Mouse (Mus musculus): ENCODE measurements at regions not wholly inside any gene's neighbourhood (a gene's known extent, or its start where the extent isn't known, plus 50 kb on each side); places are given as distances from the start of the nearest gene placed in this dataset.
"Not testable (repeated sequence)": the region's sequence is repeated elsewhere in the genome, so short reads cannot be mapped to it uniquely, and the experiment has no call there.

DNA sequence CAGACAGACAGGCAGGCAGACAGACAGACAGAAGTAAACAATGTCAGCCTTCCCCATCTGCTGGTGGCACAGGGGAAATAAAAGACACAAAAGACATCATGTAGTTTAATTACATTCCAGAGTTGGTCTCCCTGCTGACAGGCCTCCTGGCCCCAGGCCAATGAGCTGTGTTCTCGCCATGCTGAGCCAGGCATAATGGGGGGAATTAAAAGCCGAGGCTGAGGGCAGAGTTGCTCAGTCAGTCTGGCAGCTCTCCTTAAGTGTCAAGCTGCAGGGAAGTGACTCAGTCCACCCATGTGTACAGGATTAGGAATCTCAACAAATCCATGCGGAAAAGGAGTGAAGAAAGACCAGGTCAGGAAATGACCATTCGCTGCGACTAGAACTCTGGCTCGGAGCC lies 214.5 kb upstream of the Castor2 start:
- no peaks in the 10 kb centered on the region for H3K9me3 ChIP-seq (ENCODE audit: low read length)
- TF ChIP-seq CTCF (IDR thresholded peaks at IDR 0.05; ENCODE audit: low read depth): peak; percentile 29
- 11% methylated on average over 6 of the region's 6 CpGs for WGBS
- no peaks in the 10 kb centered on the region for H3K27me3 ChIP-seq (ENCODE audit: insufficient read depth, low read length)
- H3K4me1 ChIP-seq (ENCODE audit: insufficient read depth, low read length): peaks cover 7% of the 10 kb centered on the region
- H3K9ac ChIP-seq (replicated peaks; ENCODE audit: low read length): no peak overlapping the region
- H3K27ac ChIP-seq: peak overlapping the region; percentile 32; the same call in 1 of the 2 replicates
- ATAC-seq: peak; percentile 92
- H3K36me3 ChIP-seq (ENCODE audit: insufficient read depth, low read length): no peaks in the 10 kb centered on the region
- no peak overlapping the region for H3K4me3 ChIP-seq (ENCODE audit: low read length)
- no peak overlapping the region for H3K4me2 ChIP-seq (ENCODE audit: low read depth, low read length)
- DNase-seq (ENCODE audit: low spot score): peak; percentile 94

DNA sequence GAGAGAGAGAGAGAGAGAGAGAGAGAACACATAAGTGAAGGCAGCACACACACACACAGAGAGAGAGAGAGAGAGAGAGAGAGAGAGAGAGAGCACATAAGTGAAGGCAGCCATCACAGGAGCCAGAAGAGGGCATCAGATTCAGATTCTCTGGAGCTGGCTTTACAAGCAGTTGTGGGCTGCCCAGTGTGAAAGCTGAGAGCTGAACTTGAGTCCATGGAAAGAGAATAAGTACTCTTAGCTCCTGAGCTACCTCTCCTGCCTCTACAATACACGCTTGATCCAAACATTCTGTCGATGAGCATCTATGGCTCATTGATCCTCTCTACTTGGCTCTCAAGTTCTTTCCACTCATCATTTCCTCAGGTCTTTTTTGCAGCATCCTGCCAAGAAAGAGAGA lies 214.9 kb upstream of the Castor2 start:
- H3K27ac ChIP-seq: peak overlapping the region; percentile 32; the same call in 1 of the 2 replicates
- 17% methylated on average over 2 of the region's 2 CpGs for WGBS
- H3K4me1 ChIP-seq (ENCODE audit: insufficient read depth, low read length): peaks cover 7% of the 10 kb centered on the region
- H3K4me2 ChIP-seq (ENCODE audit: low read depth, low read length): no peak overlapping the region
- TF ChIP-seq CTCF (IDR thresholded peaks at IDR 0.05; ENCODE audit: low read depth): no peak
- H3K36me3 ChIP-seq (ENCODE audit: insufficient read depth, low read length): no peaks in the 10 kb centered on the region
- no peak overlapping the region for H3K9ac ChIP-seq (replicated peaks; ENCODE audit: low read length)
- H3K27me3 ChIP-seq (ENCODE audit: insufficient read depth, low read length): no peaks in the 10 kb centered on the region
- ATAC-seq: peak; percentile 53; the same call in 1 of the 2 replicates
- no peak overlapping the region for H3K4me3 ChIP-seq (ENCODE audit: low read length)
- peak; percentile 58 for DNase-seq (ENCODE audit: low spot score)
- no peaks in the 10 kb centered on the region for H3K9me3 ChIP-seq (ENCODE audit: low read length)

DNA sequence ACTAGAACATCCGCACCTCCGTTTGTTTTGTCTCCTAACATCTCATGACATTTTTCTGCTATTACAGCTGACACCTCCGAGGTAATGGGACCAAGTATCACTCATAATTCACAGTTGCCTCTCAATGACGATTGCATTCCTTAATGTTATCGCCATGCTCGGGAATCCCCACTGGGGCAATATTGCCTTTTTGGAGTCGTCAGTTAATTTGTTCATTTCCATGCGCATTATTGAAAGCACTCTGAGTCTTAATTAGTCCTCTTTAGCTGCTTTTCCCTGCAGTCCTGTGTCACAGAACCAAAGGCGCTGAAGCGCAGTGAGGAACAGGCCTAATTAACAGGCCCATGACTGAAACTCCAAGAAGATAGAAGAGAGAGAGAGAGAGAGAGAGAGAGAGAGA lies 255.0 kb upstream of the Castor2 start:
- Histone ChIP-seq H3K9me3 (ENCODE audit: low read length) (no peaks in the 10 kb centered on the region), H3K4me3 (ENCODE audit: low read length) (no peak overlapping the region), H3K4me1 (ENCODE audit: insufficient read depth, low read length) (no peaks in the 10 kb centered on the region), H3K27me3 (ENCODE audit: insufficient read depth, low read length) (no peaks in the 10 kb centered on the region), H3K27ac (no peak overlapping the region), H3K36me3 (ENCODE audit: insufficient read depth, low read length) (no peaks in the 10 kb centered on the region), H3K4me2 (ENCODE audit: low read depth, low read length) (no peak overlapping the region), H3K9ac (replicated peaks; ENCODE audit: low read length) (no peak overlapping the region)
- TF ChIP-seq CTCF (IDR thresholded peaks at IDR 0.05; ENCODE audit: low read depth): no peak
- 40% methylated on average over 10 of the region's 10 CpGs for WGBS
- peak; percentile 73 for DNase-seq (ENCODE audit: low spot score)
- ATAC-seq: 0 out of 2 replicates have a peak, but pooled peaks have one; percentile 40

DNA sequence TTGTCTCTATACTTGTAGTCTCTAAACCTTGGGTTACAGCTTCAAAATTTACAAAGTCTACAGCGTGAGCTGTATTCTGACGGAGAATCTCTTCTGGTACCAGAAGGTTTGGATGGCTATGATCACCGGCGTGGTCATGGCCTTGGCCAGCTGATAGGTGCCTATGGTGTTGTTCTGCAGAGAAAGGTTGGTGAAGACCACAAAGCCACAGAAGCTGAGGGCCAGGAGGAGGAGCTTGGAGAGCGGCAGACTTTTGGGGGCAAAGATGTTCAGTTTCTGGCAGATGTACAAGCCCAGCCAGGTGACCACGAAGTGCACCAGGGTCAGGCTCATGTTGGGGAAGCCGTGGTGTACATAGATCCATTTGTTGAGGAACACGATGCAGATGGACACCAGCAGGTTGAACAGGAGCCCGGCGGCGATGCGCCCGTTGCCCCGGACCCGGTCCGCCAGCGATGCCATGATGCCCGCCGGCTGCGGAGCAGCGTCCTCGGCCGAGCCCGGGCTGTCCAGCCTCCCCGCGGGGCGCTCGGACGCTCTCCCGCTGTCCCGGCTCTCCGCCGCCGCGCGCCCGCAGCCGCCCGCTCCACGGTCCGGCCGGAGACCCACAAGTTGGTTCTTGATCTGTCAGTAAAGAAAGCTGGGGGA lies 257.3 kb upstream of the Castor2 start:
- WGBS: 63% methylated on average over 12 of the region's 42 CpGs
- not testable (repeated sequence) for H3K4me1 ChIP-seq (ENCODE audit: insufficient read depth, low read length); H3K36me3 ChIP-seq (ENCODE audit: insufficient read depth, low read length); H3K9me3 ChIP-seq (ENCODE audit: low read length); H3K27ac ChIP-seq; H3K27me3 ChIP-seq (ENCODE audit: insufficient read depth, low read length); H3K4me3 ChIP-seq (ENCODE audit: low read length); DNase-seq (ENCODE audit: low spot score); H3K9ac ChIP-seq (replicated peaks; ENCODE audit: low read length)
- H3K4me2 ChIP-seq (ENCODE audit: low read depth, low read length): peak overlapping the region; percentile 38; the same call in 1 of the 2 replicates
- ATAC-seq: peak; percentile 58

DNA sequence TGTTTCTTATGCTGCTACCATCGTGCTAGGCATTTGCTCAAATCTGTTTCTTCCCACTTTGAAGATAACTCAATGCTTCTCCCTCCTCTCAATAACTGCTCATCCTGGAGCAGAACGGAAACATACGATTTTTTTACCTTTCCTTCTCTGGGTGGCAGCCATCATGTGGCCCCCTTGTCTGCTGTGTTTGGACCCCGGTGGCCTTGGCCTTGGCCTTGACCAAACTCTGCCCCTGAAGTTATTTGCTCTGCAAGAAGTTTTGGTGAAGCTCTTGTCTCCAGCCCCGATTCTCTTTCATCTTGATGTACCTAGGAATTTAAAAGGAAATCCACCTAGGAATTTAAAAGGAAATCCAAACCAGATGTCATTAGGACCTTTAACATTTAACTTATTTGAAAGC lies 261.2 kb upstream of the Castor2 start:
- Histone ChIP-seq H3K27ac (no peak overlapping the region), H3K4me2 (ENCODE audit: low read depth, low read length) (no peak overlapping the region), H3K4me1 (ENCODE audit: insufficient read depth, low read length) (no peaks in the 10 kb centered on the region), H3K36me3 (ENCODE audit: insufficient read depth, low read length) (no peaks in the 10 kb centered on the region), H3K27me3 (ENCODE audit: insufficient read depth, low read length) (no peaks in the 10 kb centered on the region), H3K9me3 (ENCODE audit: low read length) (no peaks in the 10 kb centered on the region), H3K4me3 (ENCODE audit: low read length) (no peak overlapping the region), H3K9ac (replicated peaks; ENCODE audit: low read length) (no peak overlapping the region)
- WGBS: 91% methylated on average over 5 of the region's 5 CpGs
- no peak for TF ChIP-seq CTCF (IDR thresholded peaks at IDR 0.05; ENCODE audit: low read depth)
- no peak for ATAC-seq
- DNase-seq (ENCODE audit: low spot score): no peak

DNA sequence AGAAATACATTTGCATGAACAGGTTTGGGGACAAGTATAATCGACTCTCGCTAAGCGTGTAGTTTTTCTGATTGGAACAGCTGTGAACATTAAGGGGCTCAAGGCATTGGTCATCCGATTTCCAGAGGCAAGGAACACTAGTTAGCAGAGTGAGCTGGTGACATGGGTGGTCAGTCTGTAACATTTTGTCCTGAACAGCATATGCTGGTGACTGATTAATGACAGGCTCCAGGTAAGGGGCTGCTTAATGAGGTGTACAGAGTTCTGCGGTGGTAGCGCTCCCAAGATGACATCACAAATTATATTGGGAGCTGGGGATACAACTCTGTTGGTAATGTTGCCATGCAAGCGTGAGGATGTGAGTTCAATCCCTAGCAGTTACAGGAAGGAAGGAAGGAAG lies 266.3 kb upstream of the Castor2 start:
- no peaks in the 10 kb centered on the region for H3K36me3 ChIP-seq (ENCODE audit: insufficient read depth, low read length)
- ATAC-seq: no peak
- no peak overlapping the region for H3K27ac ChIP-seq
- no peak overlapping the region for H3K9ac ChIP-seq (replicated peaks; ENCODE audit: low read length)
- no peaks in the 10 kb centered on the region for H3K4me1 ChIP-seq (ENCODE audit: insufficient read depth, low read length)
- no peak overlapping the region for H3K4me3 ChIP-seq (ENCODE audit: low read length)
- H3K4me2 ChIP-seq (ENCODE audit: low read depth, low read length): no peak overlapping the region
- WGBS: 80% methylated on average over 7 of the region's 7 CpGs
- no peak for DNase-seq (ENCODE audit: low spot score)
- no peaks in the 10 kb centered on the region for H3K27me3 ChIP-seq (ENCODE audit: insufficient read depth, low read length)
- TF ChIP-seq CTCF (IDR thresholded peaks at IDR 0.05; ENCODE audit: low read depth): no peak
- no peaks in the 10 kb centered on the region for H3K9me3 ChIP-seq (ENCODE audit: low read length)

DNA sequence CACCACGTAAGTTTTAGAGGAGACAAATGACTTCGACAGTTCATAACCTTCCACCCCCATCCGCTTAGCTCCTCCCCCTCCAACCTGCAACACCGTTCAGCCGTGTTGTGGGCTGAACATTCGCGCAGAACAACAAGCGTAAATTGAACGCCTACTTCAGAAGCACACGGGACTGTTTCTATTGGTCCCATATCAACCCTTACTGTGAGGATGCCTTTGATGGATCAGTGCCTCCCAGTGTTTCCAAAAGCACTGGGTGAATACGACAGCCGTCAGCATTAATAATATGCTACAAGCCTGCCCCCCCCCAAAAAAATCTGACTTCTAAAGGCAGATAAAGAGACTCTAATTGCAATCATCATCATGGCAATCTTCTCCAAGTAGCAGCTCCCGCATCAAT lies 271.3 kb upstream of the Castor2 start:
- H3K4me2 ChIP-seq (ENCODE audit: low read depth, low read length): no peak overlapping the region
- no peaks in the 10 kb centered on the region for H3K36me3 ChIP-seq (ENCODE audit: insufficient read depth, low read length)
- DNase-seq (ENCODE audit: low spot score): no peak
- H3K9me3 ChIP-seq (ENCODE audit: low read length): no peaks in the 10 kb centered on the region
- no peak overlapping the region for H3K9ac ChIP-seq (replicated peaks; ENCODE audit: low read length)
- no peak for ATAC-seq
- no peak overlapping the region for H3K4me3 ChIP-seq (ENCODE audit: low read length)
- no peak overlapping the region for H3K27ac ChIP-seq
- peaks cover 4% of the 10 kb centered on the region; the same call in 1 of the 2 replicates for H3K4me1 ChIP-seq (ENCODE audit: insufficient read depth, low read length)
- no peaks in the 10 kb centered on the region for H3K27me3 ChIP-seq (ENCODE audit: insufficient read depth, low read length)
- TF ChIP-seq CTCF (IDR thresholded peaks at IDR 0.05; ENCODE audit: low read depth): no peak
- 86% methylated on average over 13 of the region's 13 CpGs for whole genome bisulfite sequencing
